Mouse (Mus musculus): Measurements from ENCODE around the gene Rbpj. TPM values are rescaled to one million over a fixed set of nuclear protein-coding genes. Genes with fewer than 3 reads are reported as not detected.

The Rbpj gene
- 10 to 100 TPM; 15.0 to 25.0 (median 19.4) TPM for total RNA-seq (2022)

- no peak for DNase-seq (ENCODE audit: low spot score in 2 of 2)
Observed at GRCm38 (mm10) chr5:53465883-53466282, at the start of gene Rbpj. Rbpj (plus strand) TSS chr5:53466152.

- no peak for DNase-seq (ENCODE audit: low spot score in 2 of 2)
Observed at GRCm38 (mm10) chr5:53420777-53421176, 45.2 kb upstream of the Rbpj start.

- no peak for DNase-seq (ENCODE audit: low spot score in 2 of 2)
Observed at GRCm38 (mm10) chr5:53421291-53421690, 44.7 kb upstream of the Rbpj start.

GRCm38 (mm10) chr5:53427411-53427810 lies 38.5 kb upstream of the Rbpj start:
- DNase-seq (ENCODE audit: low spot score in 2 of 2): no peak

- peak; percentile 25 to 29 for DNase-seq (ENCODE audit: low spot score in 2 of 2)
Observed at GRCm38 (mm10) chr5:53429683-53430477, 36.1 kb upstream of the Rbpj start.

GRCm38 (mm10) chr5:53432451-53432850 lies 33.5 kb upstream of the Rbpj start:
- no peak for DNase-seq (ENCODE audit: low spot score in 2 of 2)

- DNase-seq (ENCODE audit: low spot score in 2 of 2): no peak
Observed at GRCm38 (mm10) chr5:53436905-53437632, 28.9 kb upstream of the Rbpj start.

- DNase-seq (ENCODE audit: low spot score in 2 of 2): no peak
Observed at GRCm38 (mm10) chr5:53437767-53438166, 28.2 kb upstream of the Rbpj start.

- DNase-seq (ENCODE audit: low spot score in 2 of 2): no peak
Observed at GRCm38 (mm10) chr5:53438268-53438667, 27.7 kb upstream of the Rbpj start.

- no peak for DNase-seq (ENCODE audit: low spot score in 2 of 2)
Observed at GRCm38 (mm10) chr5:53439655-53440054, 26.3 kb upstream of the Rbpj start.

- no peak for DNase-seq (ENCODE audit: low spot score in 2 of 2)
Observed at GRCm38 (mm10) chr5:53444030-53444429, 21.9 kb upstream of the Rbpj start.

- no peak for DNase-seq (ENCODE audit: low spot score in 2 of 2)
Observed at GRCm38 (mm10) chr5:53450945-53451344, 15.0 kb upstream of the Rbpj start.

- no peak for DNase-seq (ENCODE audit: low spot score in 2 of 2)
Observed at GRCm38 (mm10) chr5:53451829-53452228, 14.1 kb upstream of the Rbpj start.

- DNase-seq (ENCODE audit: low spot score in 2 of 2): no peak
Observed at GRCm38 (mm10) chr5:53452920-53453319, 13.0 kb upstream of the Rbpj start.

GRCm38 (mm10) chr5:53454706-53455105 lies 11.2 kb upstream of the Rbpj start:
- DNase-seq (ENCODE audit: low spot score in 2 of 2): peak in 1 of 2 experiments; percentile 35

GRCm38 (mm10) chr5:53455459-53455858 lies 10.5 kb upstream of the Rbpj start:
- no peak for DNase-seq (ENCODE audit: low spot score in 2 of 2)

- DNase-seq (ENCODE audit: low spot score in 2 of 2): no peak
Observed at GRCm38 (mm10) chr5:53460196-53460595, 5.8 kb upstream of the Rbpj start.

- DNase-seq (ENCODE audit: low spot score in 2 of 2): no peak
Observed at GRCm38 (mm10) chr5:53463098-53464018, 2.6 kb upstream of the Rbpj start.

GRCm38 (mm10) chr5:53466422-53467333 lies 726 bp downstream of the Rbpj start:
- DNase-seq (ENCODE audit: low spot score in 2 of 2): no peak

GRCm38 (mm10) chr5:53467602-53468001 lies 1.6 kb downstream of the Rbpj start:
- DNase-seq (ENCODE audit: low spot score in 2 of 2): no peak

- no peak for DNase-seq (ENCODE audit: low spot score in 2 of 2)
Observed at GRCm38 (mm10) chr5:53468366-53468765, 2.4 kb downstream of the Rbpj start.
